Mouse (Mus musculus) myocyte (in vitro differentiated cells): ENCODE measurements around the gene Cyp17a1.

Experiments
- POLR2A ChIP-seq: IDR thresholded peaks from one replicate; pipeline ENCODE4 v1.6.1; 2011; ENCODE audit warnings: low read depth, mild to moderate bottlenecking, control low read depth, moderate library complexity; ENCODE audit not compliant: insufficient read length
- USF1 ChIP-seq: IDR thresholded peaks from one replicate; pipeline ENCODE4 v1.6.1; 2011; ENCODE audit warnings: low read depth, mild to moderate bottlenecking, control low read depth, moderate library complexity

- TF ChIP-seq POLR2A (no peak), USF1 (no peak)
Measured at GRCm38 (mm10) chr19:46693146-46693545, 20.2 kb upstream of the Cyp17a1 start.
